Mouse (Mus musculus) testis, adult 2 months (tissue): ENCODE data around the gene Slc10a7. TPM values are rescaled to one million over a fixed set of nuclear protein-coding genes. Genes with fewer than 3 reads are reported as not detected.

Experiments used
- H3K27ac ChIP-seq: fragments of 200-500 bp; 2 replicates; pipeline ENCODE4 v1.5.1; 2012; ENCODE audit warnings: low read depth, low read length; ENCODE audit not compliant: control insufficient read depth, insufficient read depth
- H3K27me3 ChIP-seq: fragments of 200-500 bp; 2 replicates; pipeline ENCODE4 v1.6.1; 2012; ENCODE audit warnings: mild to moderate bottlenecking, low read length, moderate library complexity; ENCODE audit not compliant: control insufficient read depth, insufficient read depth
- H3K36me3 ChIP-seq: fragments of 200-500 bp; 2 replicates; pipeline ENCODE4 v1.6.1; 2012; ENCODE audit warnings: mild to moderate bottlenecking, low read length; ENCODE audit not compliant: control insufficient read depth, insufficient read depth
- H3K4me1 ChIP-seq: fragments of 200-500 bp; 2 replicates; pipeline ENCODE4 v1.6.1; 2012; ENCODE audit warnings: low read length; ENCODE audit not compliant: control insufficient read depth, insufficient read depth
- H3K4me3 ChIP-seq: fragments of 200-500 bp; 2 replicates; pipeline ENCODE4 v1.5.1; 2012; ENCODE audit warnings: low read depth, mild to moderate bottlenecking, low read length, moderate library complexity, mixed read lengths; ENCODE audit not compliant: control insufficient read depth
- CTCF ChIP-seq: fragments of 200-500 bp; IDR thresholded peaks from 2 replicates; pipeline ENCODE4 v1.5.1; 2012; ENCODE audit warnings: low read depth, mild to moderate bottlenecking, inconsistent platforms, low read length, moderate library complexity; ENCODE audit not compliant: control insufficient read depth, insufficient read depth, insufficient replicate concordance
- POLR2A ChIP-seq: fragments of 200-500 bp; IDR thresholded peaks from 2 replicates; pipeline ENCODE4 v1.6.1; 2012; ENCODE audit warnings: low read depth, mild to moderate bottlenecking, inconsistent platforms, low read length, moderate library complexity; ENCODE audit not compliant: control insufficient read depth
- polyA plus RNA-seq: library from polyadenylated mRNA; depleted of rRNA; stranded (reverse); fragments of >200 nt; gene quantifications from 2 replicates; pipeline ENCODE4 v1.2.3, GENCODE M21; 2012

Gene Slc10a7
- polyA plus RNA-seq, 1 experiment, result 10.8 TPM

- peaks cover 1% of the 10 kb centered on the region; the same call in 1 of the 2 replicates for H3K36me3 ChIP-seq
- no peaks in the 10 kb centered on the region for H3K4me1 ChIP-seq
- H3K27me3 ChIP-seq, result no peaks in the 10 kb centered on the region
- TF ChIP-seq POLR2A, result no peak
- no peak overlapping the region for H3K4me3 ChIP-seq
- no peak overlapping the region for H3K27ac ChIP-seq
These were observed 59.0 kb downstream of the Slc10a7 start for GRCm38 (mm10) chr8:78568196-78568595.

GRCm38 (mm10) chr8:78571528-78571927, 62.4 kb downstream of the Slc10a7 start:
- TF ChIP-seq CTCF, result no peak
- TF ChIP-seq POLR2A, result no peak
- no peaks in the 10 kb centered on the region for H3K4me1 ChIP-seq
- no peak overlapping the region for H3K27ac ChIP-seq
- no peaks in the 10 kb centered on the region for H3K36me3 ChIP-seq
- H3K4me3 ChIP-seq, result no peak overlapping the region
- no peaks in the 10 kb centered on the region for H3K27me3 ChIP-seq

- Histone ChIP-seq H3K27ac (no peak overlapping the region), H3K27me3 (no peaks in the 10 kb centered on the region), H3K36me3 (no peaks in the 10 kb centered on the region), H3K4me1 (no peaks in the 10 kb centered on the region), H3K4me3 (no peak overlapping the region)
- TF ChIP-seq POLR2A, result no peak
- no peak for TF ChIP-seq CTCF
These were observed 65.1 kb downstream of the Slc10a7 start for GRCm38 (mm10) chr8:78574207-78574606.

- Histone ChIP-seq H3K4me1 (no peaks in the 10 kb centered on the region), H3K27me3 (no peaks in the 10 kb centered on the region), H3K27ac (no peak overlapping the region), H3K4me3 (no peak overlapping the region), H3K36me3 (no peaks in the 10 kb centered on the region)
- TF ChIP-seq POLR2A, result no peak
- TF ChIP-seq CTCF, result no peak
These were observed 68.4 kb downstream of the Slc10a7 start for GRCm38 (mm10) chr8:78577569-78577968.

- no peak overlapping the region for H3K27ac ChIP-seq
- H3K36me3 ChIP-seq, result no peaks in the 10 kb centered on the region
- no peaks in the 10 kb centered on the region for H3K27me3 ChIP-seq
- TF ChIP-seq CTCF (no peak), POLR2A (no peak)
- no peaks in the 10 kb centered on the region for H3K4me1 ChIP-seq
- H3K4me3 ChIP-seq, result no peak overlapping the region
These were observed 68.9 kb downstream of the Slc10a7 start for GRCm38 (mm10) chr8:78578036-78578435.

GRCm38 (mm10) chr8:78584011-78584776, 75.0 kb downstream of the Slc10a7 start:
- Histone ChIP-seq H3K4me1 (peaks cover 3% of the 10 kb centered on the region), H3K27ac (no peak overlapping the region), H3K27me3 (no peaks in the 10 kb centered on the region), H3K36me3 (no peaks in the 10 kb centered on the region), H3K4me3 (no peak overlapping the region)
- TF ChIP-seq CTCF, result no peak
- TF ChIP-seq POLR2A, result no peak

- TF ChIP-seq POLR2A, result no peak
- TF ChIP-seq CTCF, result no peak
- Histone ChIP-seq H3K4me3 (no peak overlapping the region), H3K27me3 (no peaks in the 10 kb centered on the region), H3K27ac (no peak overlapping the region), H3K4me1 (peaks cover 3% of the 10 kb centered on the region), H3K36me3 (no peaks in the 10 kb centered on the region)
These were observed 75.7 kb downstream of the Slc10a7 start for GRCm38 (mm10) chr8:78584863-78585262.

GRCm38 (mm10) chr8:78595481-78595908, 86.3 kb downstream of the Slc10a7 start:
- no peaks in the 10 kb centered on the region for H3K36me3 ChIP-seq
- H3K4me3 ChIP-seq, result no peak overlapping the region
- peaks cover 4% of the 10 kb centered on the region for H3K4me1 ChIP-seq
- TF ChIP-seq CTCF (no peak), POLR2A (no peak)
- no peak overlapping the region for H3K27ac ChIP-seq
- no peaks in the 10 kb centered on the region for H3K27me3 ChIP-seq
